Mouse (Mus musculus): ENCODE measurements around the gene Pemt.
A peak's percentile ranks its signal among the peaks of the same experiment; 100 is the strongest.

Gene Pemt

DNA sequence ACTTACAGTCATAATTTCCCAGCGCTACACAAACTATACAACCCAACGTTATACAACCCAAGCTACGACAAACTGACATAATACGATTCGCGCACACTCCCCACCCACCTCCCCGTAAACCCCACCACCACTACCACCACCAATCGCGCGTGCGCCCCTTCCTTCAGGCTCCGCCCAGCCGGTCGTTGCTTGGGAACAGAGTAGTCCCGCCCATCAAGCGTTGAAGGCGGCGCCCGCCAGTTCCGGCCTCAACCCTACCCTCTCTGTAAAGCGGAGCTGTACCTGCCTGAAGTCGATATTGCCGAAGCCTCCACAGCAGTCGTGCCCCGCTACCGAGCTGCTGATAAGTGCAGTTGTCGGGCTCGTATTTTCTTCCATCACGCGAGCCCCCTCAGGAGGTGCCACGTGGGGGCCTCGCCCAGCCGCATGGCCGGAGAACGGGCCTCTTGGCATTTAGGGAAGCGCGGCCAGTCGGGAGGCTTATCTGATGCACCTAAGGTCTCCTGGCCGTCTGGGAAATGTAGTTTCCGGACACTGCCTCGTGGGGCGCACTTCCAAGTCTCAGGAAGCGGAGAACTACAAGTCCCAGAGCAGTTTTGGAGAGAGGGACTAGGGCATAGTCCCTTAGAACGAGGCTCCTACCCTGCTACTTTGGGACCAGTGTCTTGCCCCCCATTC lies at the start of gene Pemt:
Gene Pemt (minus strand): TSS at position 432 of the 678 bp plus-strand sequence.
- peak; percentile 98 for DNase-seq

DNA sequence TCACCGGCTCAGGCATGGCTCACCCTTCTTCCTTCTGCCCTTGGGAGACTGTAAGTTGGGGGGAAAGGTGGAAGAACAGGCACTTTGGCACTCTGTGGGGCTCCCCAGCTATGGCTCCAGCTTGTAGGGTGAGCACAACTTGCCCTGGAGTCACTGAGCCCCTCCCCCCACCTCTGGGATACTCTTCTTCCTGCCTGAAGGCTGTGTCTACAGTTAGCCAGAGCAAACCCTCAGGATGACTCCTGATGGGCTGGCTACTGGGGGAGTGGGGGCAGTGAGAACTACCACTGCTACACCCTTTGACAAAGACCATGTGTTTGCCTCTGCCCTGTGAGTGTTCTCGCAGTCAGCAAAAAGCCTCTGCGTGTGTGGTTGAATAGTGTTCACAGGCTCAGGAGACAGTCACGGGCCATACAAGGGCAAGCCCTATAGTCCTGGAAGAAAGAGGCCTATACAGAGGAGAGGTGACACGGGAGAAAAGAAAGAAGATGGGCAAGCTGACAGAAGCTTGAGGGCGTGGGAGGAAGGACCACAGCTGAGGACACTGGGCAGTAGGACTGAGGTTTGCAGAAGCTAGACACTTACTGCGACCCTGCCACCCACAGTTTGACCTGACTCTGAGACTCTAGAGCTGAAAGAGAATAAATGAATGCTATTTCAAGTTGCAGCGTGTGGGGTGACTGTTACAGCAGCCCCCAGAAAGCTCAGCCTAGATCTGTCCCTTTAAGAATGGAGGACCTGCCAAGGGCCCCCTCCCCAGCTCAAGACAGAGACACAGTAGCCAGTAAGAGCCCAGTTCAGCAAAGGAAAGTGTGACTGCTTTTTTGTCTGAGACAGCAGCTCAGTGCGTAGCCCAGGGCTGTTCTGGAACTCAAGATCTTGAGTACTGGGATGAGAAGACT lies 48.9 kb upstream of the Pemt start:
- no peak for DNase-seq

DNA sequence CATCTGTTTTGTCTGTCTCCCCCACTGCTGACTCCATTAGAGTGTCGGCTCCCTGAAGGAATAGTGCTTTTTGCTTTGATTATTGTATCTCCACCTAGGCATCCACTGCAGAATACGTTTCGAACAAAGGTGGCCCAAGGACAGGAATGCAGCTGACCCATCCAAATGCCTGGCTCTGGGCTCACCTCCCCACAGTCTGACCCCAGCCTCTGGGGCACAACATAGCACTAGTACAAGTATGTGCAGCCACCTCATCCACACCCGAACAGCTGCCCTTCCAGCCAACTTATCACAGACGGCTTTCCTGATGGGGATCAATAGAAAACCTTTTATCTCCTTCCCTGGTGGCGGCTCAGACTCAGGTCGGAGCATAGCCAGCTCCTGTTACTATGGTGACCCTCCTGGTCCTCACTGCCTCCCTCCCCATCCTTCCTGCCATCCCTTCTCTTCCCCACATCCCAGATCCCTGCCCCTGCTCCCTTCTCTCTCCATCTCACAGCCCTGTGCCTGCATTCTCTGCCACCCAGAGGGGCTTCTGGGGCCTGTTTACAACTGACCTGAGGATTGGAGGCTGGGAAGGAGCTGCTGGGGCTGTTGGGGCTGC lies 47.8 kb upstream of the Pemt start:
- no peak for DNase-seq

- no peak for DNase-seq
Measured at GRCm38 (mm10) chr11:60093227-60093626, 46.9 kb upstream of the Pemt start.

- DNase-seq = no peak
Measured at GRCm38 (mm10) chr11:60091422-60091761, 45.1 kb upstream of the Pemt start.

DNA sequence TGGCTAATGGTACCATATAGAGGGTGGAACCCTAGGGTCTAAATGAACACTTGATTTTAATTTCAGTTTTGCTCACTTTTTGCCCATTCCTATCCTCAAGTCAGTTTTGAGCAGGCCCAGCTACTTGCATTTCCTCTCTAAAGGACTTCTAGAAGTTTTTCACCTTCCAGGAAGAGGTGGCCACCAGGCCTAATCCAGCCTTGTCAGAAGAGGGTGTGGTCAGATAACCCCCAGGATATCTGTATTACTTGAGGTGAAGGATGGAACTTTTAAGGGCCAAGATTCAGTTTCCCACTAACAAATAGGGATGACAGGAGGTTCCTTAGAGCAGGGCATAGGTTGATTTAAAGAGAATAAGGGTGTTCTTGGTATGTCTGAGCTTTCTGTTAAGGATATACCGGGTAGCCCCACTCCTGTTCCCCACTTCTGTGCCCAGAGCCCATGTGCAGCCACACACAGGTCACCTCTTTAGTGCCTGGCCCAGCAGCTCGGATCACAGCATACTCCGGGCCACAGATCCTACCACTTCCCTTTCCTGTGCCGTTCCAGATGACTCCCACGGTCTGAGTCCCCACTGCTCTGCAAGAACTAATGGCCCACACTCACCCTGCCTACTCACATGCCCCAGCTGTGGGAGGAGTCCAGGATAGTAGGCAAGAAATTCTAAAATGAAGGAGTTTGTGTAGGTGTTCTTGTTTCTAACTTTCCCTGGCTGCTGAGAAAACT lies 44.6 kb upstream of the Pemt start:
- no peak for DNase-seq

GRCm38 (mm10) chr11:60088947-60089346 lies 42.7 kb upstream of the Pemt start:
- no peak for DNase-seq

GRCm38 (mm10) chr11:60086676-60087075 lies 40.4 kb upstream of the Pemt start:
- no peak for DNase-seq

DNA sequence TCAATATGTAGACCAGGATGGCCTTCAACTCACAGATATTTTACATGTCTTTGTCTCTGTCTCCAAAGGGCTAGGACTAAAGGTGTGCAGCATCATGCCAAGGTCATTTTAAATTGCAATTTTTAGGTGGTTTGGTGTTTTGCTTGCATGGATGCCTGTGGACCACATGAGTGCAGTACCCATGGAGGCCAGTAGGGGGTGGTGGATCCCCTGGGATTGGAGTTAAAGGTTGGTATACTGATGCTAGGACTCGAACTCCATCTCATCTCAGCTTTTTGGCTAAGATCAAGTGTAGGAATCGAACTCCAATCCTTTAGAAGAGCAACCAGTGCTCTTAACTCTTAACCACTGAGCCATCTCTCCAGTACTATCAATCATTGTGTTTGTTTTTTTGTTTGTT lies 38.3 kb upstream of the Pemt start:
- DNase-seq = no peak

DNA sequence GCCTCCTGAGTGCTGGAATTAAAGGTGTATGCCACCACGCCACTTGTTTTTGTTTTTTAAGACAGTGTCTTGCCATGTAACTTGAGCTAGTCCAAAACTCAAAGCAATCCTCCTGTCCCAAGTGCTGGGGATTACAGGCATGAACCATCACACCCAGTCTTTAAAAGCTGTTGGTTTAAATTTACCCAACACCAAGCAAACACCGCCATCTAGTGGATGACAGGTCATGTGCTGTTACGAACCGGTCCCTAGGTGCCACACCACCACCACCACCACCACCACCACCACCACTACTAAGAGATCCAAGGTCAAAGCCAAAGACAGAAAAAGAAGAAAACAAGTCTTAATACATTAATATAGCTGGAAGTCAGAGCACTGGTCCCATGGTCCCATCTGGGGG lies 30.5 kb upstream of the Pemt start:
- DNase-seq = peak; percentile 36

DNA sequence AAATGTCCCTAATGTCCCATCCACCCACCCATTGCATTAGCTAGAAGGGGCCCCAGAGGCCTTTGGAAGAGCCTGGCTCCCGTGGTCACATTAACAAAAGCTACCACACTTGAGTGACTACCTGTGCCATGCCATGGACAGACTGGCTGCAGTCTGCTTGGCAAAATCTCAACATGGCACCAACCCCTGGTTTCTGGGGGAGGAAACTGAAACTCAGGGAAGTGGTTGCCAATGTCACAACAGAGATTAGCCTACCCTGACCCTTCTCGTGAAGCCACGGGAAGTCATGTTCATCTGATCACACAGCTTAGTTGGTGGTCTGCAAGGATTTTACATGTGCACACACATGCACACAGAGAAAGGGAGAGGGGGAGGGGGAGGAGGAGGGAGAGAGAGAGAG lies 29.9 kb upstream of the Pemt start:
- no peak for DNase-seq

GRCm38 (mm10) chr11:60073936-60074502 lies 27.7 kb upstream of the Pemt start:
- DNase-seq = peak; percentile 28

DNA sequence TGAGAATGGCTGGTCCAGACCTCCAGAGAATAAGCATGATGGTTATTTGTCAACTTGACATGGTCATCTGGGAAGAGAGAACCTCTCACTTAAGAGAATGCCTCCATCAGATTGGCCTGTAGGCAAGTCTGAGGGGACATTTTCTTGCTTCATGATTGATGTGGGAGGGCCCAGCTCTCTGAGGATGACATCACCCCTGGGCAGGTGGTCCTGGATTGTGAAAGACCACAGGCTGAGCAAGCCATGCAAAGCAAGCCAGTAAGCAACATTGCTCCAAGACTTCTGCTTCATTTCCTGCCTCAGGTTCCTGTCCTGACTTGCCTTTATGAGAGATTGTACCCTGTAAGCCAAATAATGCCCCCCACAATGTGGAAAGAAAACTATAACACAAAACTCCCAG lies 26.8 kb upstream of the Pemt start:
- DNase-seq = no peak

DNA sequence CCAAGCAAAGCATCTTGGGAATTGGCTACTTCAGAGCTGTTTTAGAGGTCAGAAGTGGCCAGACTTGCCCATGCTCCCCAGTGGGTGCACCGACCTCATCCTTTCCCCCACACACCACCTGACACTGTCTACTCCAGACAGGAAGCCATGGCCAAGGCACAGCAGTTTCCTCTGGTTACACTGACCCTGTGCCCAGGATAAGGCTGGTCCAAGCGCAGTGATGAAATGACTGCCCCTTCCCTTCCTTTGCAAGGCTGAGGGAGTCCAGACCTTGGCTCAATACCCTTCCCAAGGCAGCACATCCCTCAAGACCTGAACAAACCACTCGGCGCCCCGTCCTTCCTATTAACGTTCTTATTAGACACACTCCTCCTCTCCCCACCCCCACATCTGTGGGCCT lies 24.9 kb upstream of the Pemt start:
- DNase-seq = no peak

DNA sequence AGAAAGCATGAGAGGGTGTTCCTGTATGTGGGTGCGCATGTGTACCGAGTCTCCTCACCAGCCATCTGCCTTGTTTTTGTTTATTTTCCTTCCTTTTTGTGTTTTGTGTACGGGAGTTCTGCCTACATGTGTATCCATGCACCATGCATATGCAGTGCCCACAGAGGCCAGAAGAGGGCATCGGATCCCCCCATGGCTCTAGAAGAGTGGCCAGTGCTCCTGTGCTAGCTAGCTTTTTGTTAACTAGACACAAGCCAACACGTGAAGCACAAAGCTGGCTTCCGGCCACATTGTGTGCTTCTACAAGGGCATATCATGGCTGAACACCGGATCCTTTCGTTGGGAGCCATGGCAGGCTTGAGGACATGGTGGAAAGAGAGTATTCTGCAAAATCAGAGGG lies 24.3 kb upstream of the Pemt start:
- peak; percentile 49 for DNase-seq

- DNase-seq = no peak
Measured at GRCm38 (mm10) chr11:60068631-60069030, 22.3 kb upstream of the Pemt start.

DNA sequence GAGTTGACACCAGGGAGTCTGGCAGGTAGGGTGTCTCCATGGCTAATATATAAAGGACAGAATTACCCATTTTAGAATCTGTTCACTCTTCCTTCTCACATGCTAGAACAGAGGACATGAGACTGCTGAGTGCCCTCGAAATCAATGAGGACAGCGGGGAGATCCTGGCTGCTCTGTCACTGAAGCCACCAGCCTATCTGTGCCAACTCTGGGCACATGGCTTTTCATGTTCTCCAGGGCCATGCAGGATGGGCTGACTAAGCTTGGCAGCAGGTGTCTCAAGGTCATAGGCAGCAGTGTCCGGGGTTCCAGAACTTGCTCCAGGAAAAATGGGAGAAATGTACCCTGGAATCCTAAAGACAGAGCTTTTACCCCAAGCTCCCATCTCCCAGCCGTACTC lies 21.4 kb upstream of the Pemt start:
- DNase-seq = no peak

- no peak for DNase-seq
Measured at GRCm38 (mm10) chr11:60065267-60065666, 19.0 kb upstream of the Pemt start.

GRCm38 (mm10) chr11:60061504-60062006 lies 15.3 kb upstream of the Pemt start:
- no peak for DNase-seq

DNA sequence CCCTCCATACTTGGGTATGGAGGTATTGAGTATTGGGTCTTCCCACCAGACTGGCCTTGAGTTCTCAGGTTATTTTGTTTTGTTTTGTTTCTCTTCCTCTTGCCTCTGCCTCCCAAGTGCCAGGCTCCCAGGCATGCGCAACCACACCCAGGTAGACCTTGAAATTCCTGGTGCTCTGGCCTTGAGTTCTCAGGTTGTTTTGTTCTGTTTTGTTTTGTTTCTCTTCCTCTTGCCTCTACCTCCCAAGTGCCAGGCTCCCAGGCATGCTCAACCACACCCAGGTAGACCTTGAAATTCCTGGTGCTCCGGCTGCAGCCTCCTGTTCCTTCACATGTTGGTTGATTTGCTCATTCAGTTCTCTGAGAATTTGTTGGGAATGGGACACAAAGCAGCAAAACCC lies 13.7 kb upstream of the Pemt start:
- DNase-seq = no peak

DNA sequence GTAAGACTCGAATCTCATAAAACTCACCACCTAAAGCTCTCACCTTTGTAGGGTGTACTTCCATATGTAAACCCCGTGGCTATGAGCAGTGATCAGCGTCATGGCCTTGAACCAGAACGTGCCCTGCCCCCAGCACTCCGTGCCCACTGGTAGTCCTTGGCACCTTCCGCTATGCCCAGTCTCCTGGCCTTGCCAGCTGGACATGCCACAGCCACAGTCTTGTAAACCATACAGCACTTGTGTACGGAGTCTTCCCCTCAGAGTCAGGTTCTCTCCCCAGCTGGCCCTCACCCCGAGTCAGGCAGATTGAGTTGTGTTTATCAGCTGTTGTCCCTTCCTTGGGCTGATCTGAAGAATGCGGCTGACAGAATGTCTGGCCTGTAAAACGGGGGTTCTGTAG lies 12.2 kb upstream of the Pemt start:
- no peak for DNase-seq

GRCm38 (mm10) chr11:60057987-60058386 lies 11.7 kb upstream of the Pemt start:
- DNase-seq = no peak

GRCm38 (mm10) chr11:60056520-60056919 lies 10.2 kb upstream of the Pemt start:
- no peak for DNase-seq
